Mouse (Mus musculus) cerebellum, adult 2 months (tissue): ENCODE data around the gene Cstf3.

ENCODE experiments used
- CTCF ChIP-seq: fragments of 200-500 bp; IDR thresholded peaks from 2 replicates; pipeline ENCODE4 v1.5.1; 2011; ENCODE audit warnings: low read depth, mild to moderate bottlenecking, control low read depth, low read length, moderate library complexity, borderline replicate concordance; ENCODE audit not compliant: insufficient read depth
- POLR2A ChIP-seq: fragments of 200-500 bp; IDR thresholded peaks from 2 replicates; pipeline ENCODE4 v1.6.1; 2011; ENCODE audit warnings: low read length, control low read depth, borderline replicate concordance; ENCODE audit not compliant: insufficient read depth

DNA sequence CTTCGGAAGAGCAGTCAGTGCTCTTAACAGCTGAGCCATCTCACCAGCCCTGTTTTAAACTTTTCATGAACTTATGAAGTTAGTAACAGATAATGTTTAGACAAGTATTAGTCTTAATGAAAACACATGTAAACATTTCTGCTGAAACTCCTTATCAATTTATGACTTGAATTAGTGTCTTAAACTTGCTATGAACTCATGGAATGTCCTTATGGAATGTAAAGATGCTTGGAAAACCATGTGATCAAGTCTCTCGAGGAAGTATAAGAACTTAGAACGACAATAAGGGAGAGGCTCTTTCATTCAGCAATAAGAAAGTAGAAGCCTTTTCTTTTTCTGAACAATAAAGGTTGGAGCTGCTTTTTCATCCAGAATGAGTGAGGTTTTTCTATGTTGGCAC lies 114.0 kb downstream of the Cstf3 start:
- TF ChIP-seq CTCF (no peak), POLR2A (no peak)
